Mouse (Mus musculus): ENCODE results near the gene Syngr1.

GRCm38 (mm10) chr15:80146153-80146552 is 55.0 kb downstream of the Syngr1 start:
- TF ChIP-seq EP300 (IDR thresholded peaks at IDR 0.05; ENCODE audit: low read depth): no peak
- no peak for TF ChIP-seq CTCF (IDR thresholded peaks at IDR 0.05; ENCODE audit: low read depth)

Data from liver, postnatal 0 days (tissue).